Mouse (Mus musculus) T-helper 2 cell (primary cell): ENCODE measurements around the gene Epb42.
"Not testable (repeated sequence)": the region's sequence is repeated elsewhere in the genome, so short reads cannot be mapped to it uniquely, and the experiment has no call there.

Experiments
- in situ Hi-C: fragments of 300-600 bp; cut with MboI, MseI; formaldehyde crosslinking; loops from one replicate; pipeline ENCODE4 v1.15.1; 2025; ENCODE audit warnings: high pct_unique_total_duplicates

Gene Epb42

GRCm38 (mm10) chr2:121007925-121008663, 28.8 kb downstream of the Epb42 start, which contains the start of gene Ccndbp1:
Gene Ccndbp1, plus strand, starts transcription at chr2:121008403.
- in situ Hi-C loops = no loop called here

GRCm38 (mm10) chr2:121006986-121007385, 29.9 kb downstream of the Epb42 start:
- in situ Hi-C loops = no loop called here

DNA sequence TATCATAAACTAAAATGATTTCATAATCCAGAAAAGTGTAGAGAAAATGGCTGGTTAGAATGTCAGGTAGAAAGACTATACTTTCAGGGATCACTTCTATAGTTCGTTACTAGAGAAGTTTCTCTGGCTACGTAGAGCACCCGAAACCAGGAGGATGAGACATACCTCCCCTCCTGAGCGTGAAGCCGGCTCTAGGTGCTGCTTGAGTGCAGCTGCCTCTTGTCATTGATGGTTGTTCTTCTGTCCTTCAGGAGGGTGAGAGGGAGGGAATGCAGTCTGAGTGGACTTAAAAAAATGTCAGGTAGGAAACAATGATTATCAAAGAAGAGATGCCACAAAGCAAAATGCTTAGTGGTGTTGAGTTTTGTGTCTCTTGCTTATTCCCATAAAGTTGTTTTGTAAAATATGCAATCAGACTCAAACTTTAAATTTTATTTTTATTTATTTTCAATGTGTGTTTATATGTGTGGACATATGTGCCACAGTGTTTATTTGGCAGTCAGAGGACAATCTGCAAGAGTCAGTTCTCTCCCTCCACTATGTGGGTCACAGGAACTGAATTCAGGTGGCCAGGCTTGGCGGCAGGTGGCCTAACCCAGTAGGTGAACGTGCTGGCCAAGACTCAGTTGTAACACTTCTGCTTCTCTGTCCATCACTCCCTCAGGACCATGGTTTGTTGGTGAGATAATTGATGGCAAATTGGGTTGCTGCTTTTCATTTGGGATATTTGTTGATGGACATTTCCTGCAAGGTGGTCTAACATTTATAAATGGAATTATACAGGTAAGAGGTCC, 32.7 kb downstream of the Epb42 start:
- in situ Hi-C loops = no loop called here

DNA sequence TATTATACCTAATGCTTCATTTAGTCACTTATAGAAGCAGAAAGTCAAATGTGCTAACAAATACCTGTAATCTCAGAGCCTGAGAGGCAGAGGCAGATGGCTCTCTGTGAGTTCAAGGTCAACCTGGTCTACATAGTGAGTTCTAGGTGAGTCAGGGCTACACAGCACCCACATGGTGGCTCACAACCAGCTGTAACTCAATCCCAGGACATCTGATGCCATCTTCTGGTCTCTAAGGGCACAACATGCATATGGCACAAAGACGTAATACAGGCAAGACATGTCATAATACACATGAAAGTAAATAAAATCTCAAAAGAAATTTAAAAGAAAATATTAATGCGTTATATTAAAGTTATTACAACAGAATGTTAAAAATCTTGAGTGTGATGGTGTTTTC, 33.3 kb downstream of the Epb42 start:
- in situ Hi-C loops = no loop called here

DNA sequence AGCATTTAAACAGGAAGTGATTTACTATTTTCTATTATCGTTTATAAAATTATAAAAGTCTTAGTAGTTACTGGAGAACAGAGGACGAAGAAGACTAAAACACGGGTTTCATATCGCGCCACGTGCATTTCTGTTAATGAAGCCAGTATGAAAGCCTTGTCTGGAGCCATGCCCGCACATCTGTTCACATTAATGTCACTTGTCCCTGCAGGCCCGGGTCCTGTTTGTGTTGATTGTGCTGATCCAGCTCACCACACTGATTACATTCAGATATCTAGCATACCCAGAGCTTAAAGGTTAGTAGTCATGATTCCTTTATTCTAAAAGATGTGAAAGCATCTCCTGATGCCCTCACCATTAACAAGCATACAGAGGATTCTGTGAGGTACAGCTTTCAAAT, 38.0 kb downstream of the Epb42 start:
- in situ Hi-C loops = no loop called here

DNA sequence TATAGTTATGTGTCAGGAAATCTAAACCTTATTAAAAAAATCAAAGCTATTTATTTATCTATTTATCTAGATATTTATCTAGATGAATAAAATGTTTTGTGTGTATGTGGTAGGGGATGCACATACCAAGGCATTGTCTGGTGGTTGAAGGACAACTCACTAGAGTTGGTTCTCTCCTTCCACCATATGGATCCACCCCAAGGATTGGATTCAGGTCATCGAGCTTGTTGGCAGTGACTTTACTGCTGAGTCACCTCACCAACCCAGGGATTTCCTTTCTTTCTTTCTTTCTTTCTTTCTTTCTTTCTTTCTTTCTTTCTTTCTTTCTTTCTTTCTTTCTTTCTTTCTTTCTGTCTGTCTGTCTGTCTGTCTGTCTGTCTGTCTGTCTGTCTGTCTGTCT, 40.3 kb downstream of the Epb42 start:
- in situ Hi-C loops = not testable (repeated sequence)

- in situ Hi-C loops = no loop called here
These were observed 45.7 kb downstream of the Epb42 start for GRCm38 (mm10) chr2:120991196-120991595.

DNA sequence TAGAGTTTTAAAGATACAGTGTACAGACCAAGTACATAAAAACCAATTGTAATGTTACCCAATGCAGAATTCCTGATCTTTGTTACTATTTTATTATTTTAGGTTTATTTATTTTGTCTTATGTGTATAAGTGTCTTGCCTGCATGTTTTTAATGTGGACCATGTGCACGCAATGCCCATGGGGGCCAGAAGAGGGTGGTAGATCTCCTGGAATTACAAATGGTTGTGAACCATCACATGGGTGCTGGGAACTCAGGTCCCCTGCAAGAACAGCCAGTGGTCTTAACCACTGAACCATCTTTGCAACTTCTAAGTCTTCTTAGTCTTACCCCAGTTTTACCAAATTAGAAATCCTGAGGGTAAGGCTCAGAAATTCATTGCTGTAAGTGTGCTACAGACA, 51.6 kb downstream of the Epb42 start:
- in situ Hi-C loops = loop anchor here (10.0 kb wide), 1 partner anchor 450 kb away; no protein-coding TSS in a partner anchor

GRCm38 (mm10) chr2:120983611-120984010, 53.3 kb downstream of the Epb42 start:
- in situ Hi-C loops = loop anchor here (10.0 kb wide), 1 partner anchor 451 kb away; no protein-coding TSS in a partner anchor

GRCm38 (mm10) chr2:120980861-120981260, 56.0 kb downstream of the Epb42 start:
- in situ Hi-C loops = loop anchor here (10.0 kb wide), 1 partner anchor 454 kb away; no protein-coding TSS in a partner anchor

DNA sequence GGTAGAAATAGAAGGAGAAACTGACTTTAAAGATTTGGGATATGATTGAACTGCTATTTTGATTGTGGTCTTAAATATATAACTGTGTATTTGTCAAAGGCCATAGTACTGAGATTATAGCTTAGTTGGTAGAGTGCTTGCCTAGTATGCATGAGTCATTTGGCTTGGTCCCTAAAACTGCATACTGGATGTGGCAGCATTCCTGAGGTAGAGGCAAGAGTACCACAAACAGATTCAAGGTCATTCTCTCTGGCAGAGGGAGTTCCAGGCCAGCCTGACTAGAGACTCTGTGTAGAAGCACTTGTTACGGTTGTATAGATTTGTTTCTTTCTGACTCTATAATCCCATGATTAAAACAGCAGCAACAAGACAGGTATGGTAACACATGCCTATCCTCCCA, 57.1 kb downstream of the Epb42 start:
- in situ Hi-C loops = loop anchor here (10.0 kb wide), 2 partner anchors 455 to 575 kb away; partner anchors contain the start of genes Ganc and Tmem87a

- in situ Hi-C loops = loop anchor here (10.0 kb wide), 1 partner anchor 574 kb away; the partner anchor contains the start of genes Ganc and Tmem87a
These were observed 58.2 kb downstream of the Epb42 start for GRCm38 (mm10) chr2:120978693-120979037.

DNA sequence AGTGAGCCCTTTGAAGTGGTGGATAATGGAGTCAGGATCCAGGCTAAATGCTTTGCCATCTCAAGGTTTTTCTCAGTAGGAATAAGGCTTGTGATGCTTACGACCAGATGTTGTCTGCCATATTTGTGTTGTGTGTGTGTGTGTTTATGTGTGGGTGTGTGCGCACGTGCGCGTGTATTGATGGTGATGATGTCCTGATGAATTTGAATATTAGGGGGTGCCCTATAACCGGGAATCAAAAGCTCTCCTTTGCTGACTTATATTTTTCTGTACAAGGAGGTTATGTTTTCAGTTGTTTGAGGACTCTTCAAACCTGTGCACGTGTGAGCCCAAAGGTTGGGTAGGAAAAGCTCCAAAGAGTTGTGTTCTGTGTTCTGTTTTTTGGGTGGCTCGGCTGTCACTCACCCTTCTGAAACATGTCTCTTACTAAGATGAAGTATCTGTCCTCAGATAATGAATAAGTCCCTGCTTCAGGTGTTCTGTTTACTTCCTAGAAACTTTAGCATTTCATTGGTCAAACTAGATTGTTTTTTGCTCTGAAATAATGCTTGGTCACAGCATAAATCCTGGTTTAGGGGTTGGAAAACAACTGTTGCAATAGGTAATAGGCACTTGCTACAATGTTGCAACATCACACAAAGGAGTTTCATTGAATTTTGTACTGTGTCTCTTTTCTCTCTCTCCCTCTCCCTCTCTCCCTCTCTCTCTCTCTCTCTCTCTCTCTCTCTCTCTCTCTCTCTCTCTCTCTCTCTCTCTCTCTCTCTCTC, 58.8 kb downstream of the Epb42 start:
- in situ Hi-C loops = loop anchor here (10.0 kb wide), 1 partner anchor 573 kb away; the partner anchor contains the start of genes Ganc and Tmem87a

GRCm38 (mm10) chr2:120976990-120977925, 59.6 kb downstream of the Epb42 start, which contains the start of gene Tmem62:
Gene Tmem62, plus strand, starts transcription at chr2:120977017.
- in situ Hi-C loops = loop anchor here (10.0 kb wide), 1 partner anchor 572 kb away; the partner anchor contains the start of genes Ganc and Tmem87a

- in situ Hi-C loops = loop anchor here (10.0 kb wide), 1 partner anchor 572 kb away; the partner anchor contains the start of genes Ganc and Tmem87a
These were observed 60.6 kb downstream of the Epb42 start for GRCm38 (mm10) chr2:120976308-120976707.

- in situ Hi-C loops = loop anchor here (10.0 kb wide), 1 partner anchor 568 kb away; the partner anchor contains the start of genes Ganc and Tmem87a
These were observed 63.9 kb downstream of the Epb42 start for GRCm38 (mm10) chr2:120972964-120973363.

DNA sequence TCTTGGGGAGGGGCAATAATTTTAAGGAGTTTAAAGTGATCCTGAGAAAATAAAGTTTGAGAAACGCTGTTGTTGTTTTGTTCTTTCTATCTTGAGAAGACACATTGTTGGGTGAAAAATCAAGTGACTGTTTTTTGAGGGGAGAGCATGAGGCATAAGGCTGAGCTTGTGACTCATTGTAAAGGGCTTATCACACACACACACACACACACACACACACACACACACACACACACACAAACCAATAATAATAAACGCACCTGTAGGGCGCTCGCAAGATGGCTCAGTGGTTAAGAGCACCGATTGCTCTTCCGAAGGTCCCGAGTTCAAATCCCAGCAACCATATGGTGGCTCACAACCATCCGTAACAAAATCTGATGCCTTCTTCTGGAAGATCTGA, 64.6 kb downstream of the Epb42 start:
- in situ Hi-C loops = loop anchor here (10.0 kb wide), 1 partner anchor 567 kb away; the partner anchor contains the start of genes Ganc and Tmem87a

DNA sequence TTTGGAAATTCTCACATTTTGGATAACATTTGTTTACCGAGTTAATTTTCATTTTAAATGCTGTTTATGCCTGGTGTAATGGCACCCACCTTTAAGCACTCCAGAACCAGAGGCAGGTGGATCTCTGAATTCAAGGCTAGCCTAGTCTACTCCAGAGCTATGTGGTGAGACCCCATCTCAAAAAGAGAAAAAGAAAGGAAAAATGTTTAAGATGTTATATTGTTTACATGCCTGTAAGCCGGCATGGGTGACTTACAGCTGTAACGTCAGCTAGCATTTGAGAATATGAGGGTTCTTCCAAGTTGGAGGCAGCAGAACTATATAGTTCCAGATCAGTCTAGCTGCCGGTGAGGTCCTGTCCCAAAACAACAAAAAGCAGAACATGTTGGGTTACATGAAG, 65.1 kb downstream of the Epb42 start:
- in situ Hi-C loops = loop anchor here (10.0 kb wide), 1 partner anchor 567 kb away; the partner anchor contains the start of genes Ganc and Tmem87a

DNA sequence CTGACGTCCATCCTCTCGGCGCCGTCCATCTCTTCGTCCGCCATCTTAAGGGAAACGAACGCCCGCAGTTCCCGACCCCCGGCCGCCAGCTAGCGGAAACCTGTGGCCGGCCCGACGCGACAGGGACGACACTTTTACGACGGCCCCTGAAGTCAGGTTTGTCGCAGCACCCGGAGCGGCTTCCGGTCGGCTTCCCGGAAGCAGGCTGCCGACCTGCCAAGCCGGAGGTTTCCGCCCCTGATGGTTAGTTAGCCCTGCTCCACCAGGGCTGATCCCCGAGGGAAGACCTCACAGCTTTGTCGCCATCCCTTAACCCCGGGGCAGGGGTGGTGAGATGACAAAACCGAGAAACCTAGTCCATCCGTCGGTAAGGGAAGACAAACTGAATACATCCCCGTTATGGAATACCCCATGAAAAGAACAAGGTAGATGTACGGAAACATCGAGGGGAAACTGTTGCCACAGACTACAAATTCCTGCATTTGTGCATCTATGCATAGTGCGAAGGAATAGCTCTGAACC, 66.3 kb downstream of the Epb42 start, which contains the start of gene Ubr1:
TSS of gene Ubr1 (minus strand) at position 157 of the 522 bp plus-strand sequence.
- in situ Hi-C loops = loop anchor here (10.0 kb wide), 1 partner anchor 566 kb away; the partner anchor contains the start of genes Ganc and Tmem87a
